Mouse (Mus musculus) right cerebral cortex, postnatal 14 days (tissue): ENCODE data around the gene Trmt2b.
"Not testable (repeated sequence)": the region's sequence is repeated elsewhere in the genome, so short reads cannot be mapped to it uniquely, and the experiment has no call there.

Experiments
- DNase-seq: peaks from one replicate; pipeline ENCODE4 v3.0.0; 2022

Gene Trmt2b

DNA sequence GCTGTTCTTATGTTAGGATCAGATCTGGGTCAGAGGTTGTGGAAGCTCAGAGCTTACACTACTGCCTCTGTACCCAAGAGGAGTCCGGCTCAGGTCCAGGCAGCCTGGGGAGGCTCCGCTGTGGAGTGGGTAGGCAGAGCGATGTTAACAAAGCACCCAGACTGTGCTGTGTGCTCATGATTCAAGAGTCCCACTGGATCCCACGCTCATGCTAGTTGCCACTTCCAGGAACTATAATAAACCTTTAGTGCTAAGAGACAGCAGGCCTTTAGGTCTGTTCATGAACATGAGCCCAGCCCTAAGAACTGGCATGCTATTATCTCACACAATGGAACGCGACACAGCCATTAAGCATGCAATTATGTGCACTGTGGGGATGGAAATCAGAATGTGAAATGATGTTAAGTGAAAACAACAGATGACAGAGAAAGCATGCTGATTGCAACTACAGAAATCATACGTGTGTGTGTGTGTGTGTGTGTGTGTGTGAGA, 65.6 kb downstream of the Trmt2b start:
- DNase-seq: no peak

GRCm38 (mm10) chrX:134208491-134208890, 68.3 kb downstream of the Trmt2b start:
- no peak for DNase-seq

DNA sequence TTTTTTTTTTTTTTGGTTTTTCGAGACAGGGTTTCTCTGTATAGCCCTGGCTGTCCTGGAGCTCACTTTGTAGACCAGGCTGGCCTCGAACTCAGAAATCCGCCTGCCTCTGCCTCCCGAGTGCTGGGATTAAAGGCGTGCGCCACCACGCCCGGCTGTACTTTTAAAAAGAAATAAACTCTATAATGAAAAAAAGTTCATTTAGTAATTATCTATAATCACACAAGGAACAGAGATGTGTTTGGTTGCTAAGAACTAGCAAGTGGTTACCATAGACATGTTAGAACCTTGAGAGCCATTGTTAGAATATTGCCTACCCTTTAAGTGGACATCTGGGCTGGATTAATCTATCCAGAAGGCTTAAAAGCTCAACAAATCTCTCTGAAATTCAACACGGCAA, 89.6 kb downstream of the Trmt2b start, which contains the start of gene Arl13a:
TSS of gene Arl13a (plus strand) at position 301 of the 400 bp plus-strand sequence.
- DNase-seq: not testable (repeated sequence)

DNA sequence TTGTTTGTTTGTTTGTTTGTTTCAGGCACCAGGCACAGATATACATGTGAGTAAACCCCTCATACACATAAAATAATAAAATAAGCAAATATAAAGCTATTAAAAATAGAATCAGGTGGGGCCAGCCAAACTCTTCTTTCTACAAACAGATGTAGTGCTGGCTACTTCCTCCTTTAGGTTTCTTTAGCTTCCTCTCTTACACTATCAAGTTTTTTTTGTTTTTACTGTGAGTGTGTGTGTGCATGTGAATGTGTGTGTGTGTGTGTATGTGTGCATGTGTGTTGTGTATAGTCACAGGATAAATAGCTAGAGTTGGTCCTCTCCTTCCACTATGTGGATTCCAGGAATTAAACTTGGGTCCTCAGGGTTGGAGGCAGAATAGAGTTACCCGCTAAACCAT, 102.1 kb downstream of the Trmt2b start:
- DNase-seq: no peak
